Mouse (Mus musculus): ENCODE measurements around the gene Arhgef11. TPM values are rescaled to one million over a fixed set of nuclear protein-coding genes. Genes with fewer than 3 reads are reported as not detected.

The Arhgef11 gene
- polyA plus RNA-seq, 1 experiment from 2014 or later, result 17.8 TPM

GRCm38 (mm10) chr3:87620218-87620891 is 3.0 kb downstream of the Arhgef11 start:
- Histone ChIP-seq H3K9me3 (replicated peaks) (no peaks in the 10 kb centered on the region), H3K27ac (peak overlapping the region; percentile 32; the same call in 1 of the 2 replicates), H3K9ac (peak overlapping the region; percentile 82), H3K4me2 (peak overlapping the region; percentile 84), H3K36me3 (0 out of 2 replicates have a peak, but pooled peaks cover 3% of the 10 kb centered on the region), H3K4me1 (peaks cover 48% of the 10 kb centered on the region), H3K27me3 (no peaks in the 10 kb centered on the region), H3K4me3 (replicated peaks) (peak overlapping the region; percentile 80)
- ATAC-seq (replicated peaks; ENCODE audit: low FRiP score), result no peak
- 49% methylated on average over 7 of the region's 7 CpGs for WGBS

- Histone ChIP-seq H3K9ac (no peak overlapping the region), H3K4me2 (no peak overlapping the region), H3K27me3 (no peaks in the 10 kb centered on the region), H3K4me1 (peaks cover 24% of the 10 kb centered on the region), H3K36me3 (0 out of 2 replicates have a peak, but pooled peaks cover 6% of the 10 kb centered on the region), H3K27ac (no peak overlapping the region), H3K4me3 (replicated peaks) (no peak overlapping the region), H3K9me3 (replicated peaks) (no peaks in the 10 kb centered on the region)
- 50% methylated on average over 4 of the region's 4 CpGs for WGBS
- no peak for ATAC-seq (replicated peaks; ENCODE audit: low FRiP score)
Measured at GRCm38 (mm10) chr3:87624899-87625298, 7.5 kb downstream of the Arhgef11 start.

DNA sequence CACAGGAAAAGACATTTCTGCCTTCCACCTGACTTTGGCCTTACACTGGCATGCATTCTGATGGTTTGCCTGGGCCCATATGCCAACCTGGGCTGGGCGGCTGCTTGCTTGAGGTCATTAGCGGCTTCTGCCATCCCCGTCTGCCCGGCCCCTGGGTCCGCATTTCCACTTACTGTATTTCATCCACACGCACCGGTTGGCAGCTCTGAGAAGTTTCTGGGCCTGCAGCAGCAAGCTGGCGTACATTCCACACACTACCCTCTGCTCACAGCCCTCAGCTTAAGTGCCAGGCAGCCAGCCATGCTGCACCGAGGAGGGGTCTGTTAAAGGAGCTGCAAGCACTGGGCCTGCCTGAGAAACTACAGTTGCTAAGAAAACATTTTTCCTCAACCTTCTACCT is 13.5 kb downstream of the Arhgef11 start:
- Histone ChIP-seq H3K27ac (peak overlapping the region; percentile 23), H3K4me2 (no peak overlapping the region), H3K36me3 (0 out of 2 replicates have a peak, but pooled peaks cover 3% of the 10 kb centered on the region), H3K9me3 (replicated peaks) (no peaks in the 10 kb centered on the region), H3K27me3 (no peaks in the 10 kb centered on the region), H3K9ac (no peak overlapping the region), H3K4me1 (peaks cover 11% of the 10 kb centered on the region), H3K4me3 (replicated peaks) (no peak overlapping the region)
- ATAC-seq (replicated peaks; ENCODE audit: low FRiP score), result peak; percentile 56; the same call in 1 of the 2 replicates
- 65% methylated on average over 9 of the region's 9 CpGs for WGBS

DNA sequence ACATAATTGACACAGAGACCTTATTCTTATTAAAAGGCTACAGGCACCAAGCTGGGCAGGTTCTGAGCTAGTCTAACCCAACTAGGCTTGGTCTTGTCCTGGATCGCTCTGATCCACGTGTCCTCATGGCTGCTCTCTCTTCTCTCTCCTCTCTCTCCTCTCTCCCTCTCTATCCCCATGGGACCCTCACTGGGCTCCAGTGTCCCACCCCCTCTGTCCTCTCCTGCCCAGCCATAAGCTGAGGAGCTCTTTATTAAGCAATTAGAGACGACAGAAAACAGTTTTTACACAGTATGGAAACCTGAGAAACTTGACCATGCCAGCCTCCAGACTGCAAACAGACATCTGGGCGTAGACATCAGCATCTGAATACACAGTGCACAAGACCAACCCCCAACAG is 14.0 kb downstream of the Arhgef11 start:
- H3K27me3 ChIP-seq, result no peaks in the 10 kb centered on the region
- H3K36me3 ChIP-seq, result peaks cover 3% of the 10 kb centered on the region; the same call in 1 of the 2 replicates
- peaks cover 11% of the 10 kb centered on the region for H3K4me1 ChIP-seq
- H3K4me3 ChIP-seq (replicated peaks), result no peak overlapping the region
- H3K9ac ChIP-seq, result no peak overlapping the region
- no peaks in the 10 kb centered on the region for H3K9me3 ChIP-seq (replicated peaks)
- peak overlapping the region; percentile 23 for H3K27ac ChIP-seq
- H3K4me2 ChIP-seq, result no peak overlapping the region
- 0 out of 2 replicates have a peak, but pooled peaks have one; percentile 54 for ATAC-seq (replicated peaks; ENCODE audit: low FRiP score)
- WGBS, result 54% methylated on average over 4 of the region's 4 CpGs

DNA sequence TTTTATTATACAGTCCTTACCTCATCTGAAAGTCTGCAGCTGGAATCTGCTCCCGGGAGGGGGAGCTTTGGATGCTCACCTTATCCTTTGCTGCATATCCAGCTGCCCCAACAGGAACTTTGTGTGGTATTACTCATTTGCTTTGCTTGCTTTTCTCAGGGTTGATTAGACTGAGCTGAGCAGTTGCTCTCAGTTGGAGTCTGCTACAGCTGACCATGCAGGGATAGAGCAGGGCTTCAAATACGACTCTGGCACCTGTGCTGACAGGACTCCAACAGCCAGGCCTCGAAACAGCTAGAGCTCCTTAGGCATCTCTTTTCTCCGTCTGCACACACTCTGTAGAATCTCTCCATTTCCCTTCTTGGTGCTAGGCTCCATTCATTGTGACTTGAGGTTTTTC is 18.2 kb downstream of the Arhgef11 start:
- no peak for ATAC-seq (replicated peaks; ENCODE audit: low FRiP score)
- 74% methylated on average over 4 of the region's 4 CpGs for WGBS
- peaks cover 11% of the 10 kb centered on the region for H3K4me1 ChIP-seq

GRCm38 (mm10) chr3:87643453-87643852 is 26.1 kb downstream of the Arhgef11 start:
- no peak overlapping the region for H3K4me3 ChIP-seq (replicated peaks)
- 0 out of 2 replicates have a peak, but pooled peaks cover 5% of the 10 kb centered on the region for H3K4me1 ChIP-seq
- peaks cover 12% of the 10 kb centered on the region; the same call in 1 of the 2 replicates for H3K36me3 ChIP-seq
- no peak overlapping the region for H3K27ac ChIP-seq
- H3K4me2 ChIP-seq, result no peak overlapping the region
- WGBS, result 76% methylated on average over 1 of the region's 1 CpGs
- H3K27me3 ChIP-seq, result no peaks in the 10 kb centered on the region
- no peak overlapping the region for H3K9ac ChIP-seq
- H3K9me3 ChIP-seq (replicated peaks), result no peaks in the 10 kb centered on the region
- no peak for ATAC-seq (replicated peaks; ENCODE audit: low FRiP score)

More for the DNA sequence above, 18.2 kb downstream of the Arhgef11 start:
- no peak overlapping the region for H3K9ac ChIP-seq
- no peaks in the 10 kb centered on the region for H3K9me3 ChIP-seq (replicated peaks)
- no peak overlapping the region for H3K27ac ChIP-seq
- no peak overlapping the region for H3K4me3 ChIP-seq (replicated peaks)
- no peak overlapping the region for H3K4me2 ChIP-seq
- no peaks in the 10 kb centered on the region for H3K27me3 ChIP-seq
- H3K36me3 ChIP-seq, result no peaks in the 10 kb centered on the region; the same call in 1 of the 2 replicates

DNA sequence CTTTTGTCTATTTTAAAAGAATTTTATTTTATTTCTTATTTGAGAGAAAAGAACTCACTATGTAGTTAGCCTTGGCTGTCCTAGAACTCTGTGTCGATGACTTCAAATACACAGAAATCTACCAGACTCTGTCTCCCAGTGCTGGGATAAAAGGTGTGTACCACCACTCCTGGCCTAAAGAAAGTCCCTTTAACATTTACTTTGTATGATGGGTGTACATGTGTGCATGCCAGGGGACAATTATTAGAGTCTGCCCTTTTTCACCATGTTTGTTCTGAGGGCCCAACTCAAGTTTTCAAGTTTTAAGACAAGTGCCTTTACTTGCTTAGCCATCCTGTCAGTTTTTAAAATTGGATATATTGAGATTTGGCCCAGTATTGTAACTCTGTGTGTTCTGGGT is 28.8 kb downstream of the Arhgef11 start:
- H3K4me3 ChIP-seq (replicated peaks), result no peak overlapping the region
- no peaks in the 10 kb centered on the region for H3K9me3 ChIP-seq (replicated peaks)
- H3K9ac ChIP-seq, result no peak overlapping the region
- WGBS, result 96% methylated on average over 1 of the region's 1 CpGs
- H3K36me3 ChIP-seq, result peaks cover 6% of the 10 kb centered on the region; the same call in 1 of the 2 replicates
- H3K27ac ChIP-seq, result no peak overlapping the region
- ATAC-seq (replicated peaks; ENCODE audit: low FRiP score), result no peak
- 0 out of 2 replicates have a peak, but pooled peaks cover 5% of the 10 kb centered on the region for H3K4me1 ChIP-seq
- H3K4me2 ChIP-seq, result no peak overlapping the region
- no peaks in the 10 kb centered on the region for H3K27me3 ChIP-seq

DNA sequence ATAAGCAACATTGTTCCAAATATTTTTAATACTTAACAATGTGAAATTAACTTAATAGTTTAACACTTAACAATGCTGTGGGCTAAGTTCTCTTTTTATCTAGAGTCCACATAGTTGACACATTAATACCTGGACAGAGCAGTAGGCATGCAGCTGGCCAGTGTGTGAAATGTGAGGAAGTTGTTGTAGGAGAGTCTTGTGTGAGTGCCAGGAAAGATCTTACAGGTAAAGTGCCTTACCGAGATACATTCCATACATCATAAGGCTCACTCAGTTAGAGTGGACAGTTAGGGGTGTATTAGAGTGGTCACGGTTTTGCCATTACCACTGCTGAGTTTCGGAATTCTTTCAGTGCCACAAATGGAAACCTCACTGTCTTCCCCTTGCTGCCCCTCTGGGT is 31.7 kb downstream of the Arhgef11 start:
- H3K9ac ChIP-seq, result no peak overlapping the region
- no peaks in the 10 kb centered on the region for H3K27me3 ChIP-seq
- 96% methylated on average over 3 of the region's 3 CpGs for WGBS
- ATAC-seq (replicated peaks; ENCODE audit: low FRiP score), result no peak
- no peak overlapping the region for H3K27ac ChIP-seq
- H3K4me3 ChIP-seq (replicated peaks), result no peak overlapping the region
- no peak overlapping the region for H3K4me2 ChIP-seq
- H3K36me3 ChIP-seq, result no peaks in the 10 kb centered on the region
- no peaks in the 10 kb centered on the region for H3K9me3 ChIP-seq (replicated peaks)
- H3K4me1 ChIP-seq, result 0 out of 2 replicates have a peak, but pooled peaks cover 5% of the 10 kb centered on the region

- Histone ChIP-seq H3K9ac (no peak overlapping the region), H3K4me1 (peaks cover 5% of the 10 kb centered on the region; the same call in 1 of the 2 replicates), H3K27me3 (no peaks in the 10 kb centered on the region), H3K4me2 (no peak overlapping the region), H3K9me3 (replicated peaks) (no peaks in the 10 kb centered on the region), H3K27ac (no peak overlapping the region), H3K4me3 (replicated peaks) (no peak overlapping the region), H3K36me3 (no peaks in the 10 kb centered on the region)
- 69% methylated on average over 2 of the region's 2 CpGs for WGBS
- no peak for ATAC-seq (replicated peaks; ENCODE audit: low FRiP score)
Measured at GRCm38 (mm10) chr3:87658348-87658747, 41.0 kb downstream of the Arhgef11 start.

DNA sequence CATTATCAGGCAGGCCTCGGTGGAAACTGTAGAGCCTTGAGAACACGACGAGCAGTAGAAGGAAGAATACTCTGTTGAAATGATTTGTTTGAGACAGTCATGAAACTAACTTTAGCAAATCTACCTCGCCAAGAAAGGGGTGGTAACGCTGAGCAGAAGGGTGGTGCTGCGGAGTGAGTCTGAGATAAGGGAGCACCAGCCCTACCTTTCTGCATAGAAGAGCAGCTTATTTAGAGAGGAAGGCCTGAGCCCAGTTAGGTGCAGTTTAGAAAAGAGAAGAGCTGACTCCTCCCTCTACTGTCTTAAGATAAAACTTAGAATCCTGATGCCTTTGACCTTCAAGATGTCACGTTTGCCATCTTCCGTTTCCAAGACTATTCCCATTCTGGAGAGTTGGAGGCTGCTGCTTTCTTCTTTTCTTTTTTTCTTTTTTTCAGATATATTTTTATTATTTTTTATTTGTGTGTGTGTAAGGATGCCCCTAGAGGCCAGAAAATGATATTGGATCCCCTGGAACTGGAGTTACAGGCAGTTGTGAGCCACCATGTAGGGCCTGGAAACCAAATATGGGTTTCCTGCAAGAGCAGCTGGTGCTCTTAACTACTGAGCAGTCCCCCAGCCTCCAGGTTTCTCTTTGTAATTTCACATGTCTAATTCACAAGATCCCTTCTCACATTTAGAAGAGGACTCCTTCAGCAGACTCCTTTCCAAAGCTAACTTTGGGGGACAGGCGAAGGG is 42.5 kb downstream of the Arhgef11 start:
- whole genome bisulfite sequencing, result 86% methylated on average over 9 of the region's 9 CpGs
- ATAC-seq (replicated peaks; ENCODE audit: low FRiP score), result no peak
- Histone ChIP-seq H3K4me3 (replicated peaks) (no peak overlapping the region), H3K27ac (no peak overlapping the region), H3K27me3 (no peaks in the 10 kb centered on the region), H3K9ac (no peak overlapping the region), H3K9me3 (replicated peaks) (no peaks in the 10 kb centered on the region), H3K4me1 (peaks cover 5% of the 10 kb centered on the region; the same call in 1 of the 2 replicates), H3K36me3 (no peaks in the 10 kb centered on the region), H3K4me2 (no peak overlapping the region)

DNA sequence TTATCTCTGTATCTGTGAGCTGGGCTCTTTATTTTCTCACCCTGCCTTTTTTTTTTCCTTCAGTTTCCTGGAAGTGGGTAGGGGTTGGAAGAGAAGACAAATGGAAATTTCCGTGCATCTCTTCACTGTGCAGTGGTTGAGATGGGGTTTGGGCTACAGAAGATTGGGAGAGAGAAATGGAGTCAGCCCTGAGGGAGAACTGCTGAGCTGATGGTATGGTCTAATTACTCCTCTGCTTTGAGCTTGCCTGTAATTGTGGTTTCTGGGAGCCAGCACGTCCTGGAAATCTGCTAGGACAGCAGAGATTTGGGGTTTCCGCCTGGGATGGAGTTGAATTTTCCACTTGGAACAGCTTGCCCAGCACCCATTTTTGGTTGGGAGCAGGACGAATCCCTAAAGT is 43.1 kb downstream of the Arhgef11 start:
- H3K4me1 ChIP-seq, result peaks cover 2% of the 10 kb centered on the region; the same call in 1 of the 2 replicates
- 83% methylated on average over 4 of the region's 4 CpGs for WGBS

GRCm38 (mm10) chr3:87661291-87661690 is 43.9 kb downstream of the Arhgef11 start:
- Histone ChIP-seq H3K27me3 (no peaks in the 10 kb centered on the region), H3K4me2 (no peak overlapping the region), H3K4me1 (0 out of 2 replicates have a peak, but pooled peaks cover 2% of the 10 kb centered on the region), H3K4me3 (replicated peaks) (no peak overlapping the region), H3K9me3 (replicated peaks) (no peaks in the 10 kb centered on the region), H3K9ac (no peak overlapping the region), H3K27ac (no peak overlapping the region), H3K36me3 (no peaks in the 10 kb centered on the region)
- 83% methylated on average over 1 of the region's 1 CpGs for WGBS
- ATAC-seq (replicated peaks; ENCODE audit: low FRiP score), result no peak

More for the DNA sequence above, 43.1 kb downstream of the Arhgef11 start:
- no peak for ATAC-seq (replicated peaks; ENCODE audit: low FRiP score)
- Histone ChIP-seq H3K27ac (no peak overlapping the region), H3K27me3 (no peaks in the 10 kb centered on the region), H3K9ac (no peak overlapping the region), H3K4me3 (replicated peaks) (no peak overlapping the region), H3K9me3 (replicated peaks) (no peaks in the 10 kb centered on the region), H3K36me3 (no peaks in the 10 kb centered on the region), H3K4me2 (no peak overlapping the region)

All from kidney, embryonic 15.5 days (tissue).